Mouse (Mus musculus) embryonic facial prominence, embryonic 11.5 days (tissue): ENCODE data around the gene Calm1. TPM values are rescaled to one million over a fixed set of nuclear protein-coding genes. Genes with fewer than 3 reads are reported as not detected.

Source experiments
- ATAC-seq: fragments of 200-750 bp; cut with Nextera tagmentation; replicated peaks from 2 replicates; pipeline ENCODE4 v1.8.0; 2017; ENCODE audit warnings: low read depth; ENCODE audit not compliant: insufficient number of reproducible peaks, low FRiP score, low TSS enrichment
- DNase-seq: peaks from one replicate; pipeline ENCODE4 v3.0.0-alpha.2; 2015; ENCODE audit warnings: low spot score
- H3K27ac ChIP-seq: fragments of 300-500 bp; sonication (generic); replicated peaks from 2 replicates; pipeline ENCODE4 v1.5.1; 2014; ENCODE audit warnings: mild to moderate bottlenecking, low read depth, low read length, control low read depth
- H3K27me3 ChIP-seq: fragments of 300-500 bp; sonication (generic); 2 replicates; pipeline ENCODE4 v1.6.1; 2014; ENCODE audit warnings: mild to moderate bottlenecking, low read length, moderate library complexity, mixed read lengths; ENCODE audit not compliant: control insufficient read depth, insufficient read depth
- H3K36me3 ChIP-seq: fragments of 300-500 bp; sonication (generic); replicated peaks from 2 replicates; pipeline ENCODE4 v1.6.1; 2014; ENCODE audit warnings: low read depth, mild to moderate bottlenecking, low read length, moderate library complexity, mixed read lengths; ENCODE audit not compliant: control insufficient read depth, insufficient read depth
- H3K4me1 ChIP-seq: fragments of 300-500 bp; sonication (generic); 2 replicates; pipeline ENCODE4 v1.6.1; 2014; ENCODE audit warnings: low read length, mixed read lengths; ENCODE audit not compliant: control insufficient read depth, insufficient read depth
- H3K4me2 ChIP-seq: fragments of 300-500 bp; sonication (generic); 2 replicates; pipeline ENCODE4 v1.6.1; 2014; ENCODE audit warnings: low read depth, mild to moderate bottlenecking, control low read depth, low read length, moderate library complexity
- H3K4me3 ChIP-seq: fragments of 300-500 bp; sonication (generic); 2 replicates; pipeline ENCODE4 v1.5.1; 2014; ENCODE audit warnings: low read depth, low read length, control low read depth
- H3K9ac ChIP-seq: fragments of 300-500 bp; sonication (generic); replicated peaks from 2 replicates; pipeline ENCODE4 v1.6.1; 2014; ENCODE audit warnings: mild to moderate bottlenecking, control low read depth, low read length
- H3K9me3 ChIP-seq: fragments of 300-500 bp; sonication (generic); replicated peaks from 2 replicates; pipeline ENCODE4 v1.6.1; 2016; ENCODE audit warnings: mild to moderate bottlenecking, low read length, inconsistent platforms, mixed read lengths; ENCODE audit not compliant: control insufficient read depth
- WGBS: fragments of 180-500 bp; shearing (Covaris S2); extraction: QIAGEN DNeasy Blood & Tissue Kit; methylation state at CpG from one replicate; pipeline ENCODE4 v1.1.7; 2014; 5-methylcytosine and 5-hydroxymethylcytosine counted together
- polyA plus RNA-seq: library from polyadenylated mRNA; unstranded; fragments of >200 nt; fragmentation: Nextera tagmentation; extraction: Ambion mirVana; gene quantifications from 2 replicates; pipeline ENCODE4 v1.2.1, GENCODE M21; 2014

Calm1 gene
- polyA plus RNA-seq, 1 experiment from 2014 or later, result 1,182 TPM

- H3K4me3 ChIP-seq, result no peak overlapping the region
Observed at GRCm38 (mm10) chr12:100254471-100254870, 55.2 kb downstream of the Calm1 start.

GRCm38 (mm10) chr12:100255441-100255949, 56.3 kb downstream of the Calm1 start:
- no peak overlapping the region for H3K9ac ChIP-seq
- H3K27me3 ChIP-seq, result no peaks in the 10 kb centered on the region
- WGBS, result 83% methylated on average over 2 of the region's 2 CpGs
- H3K9me3 ChIP-seq, result no peaks in the 10 kb centered on the region
- ATAC-seq (no peak), DNase-seq (no peak)
- H3K4me3 ChIP-seq, result no peak overlapping the region
- H3K36me3 ChIP-seq, result no peaks in the 10 kb centered on the region
- no peaks in the 10 kb centered on the region for H3K4me1 ChIP-seq
- H3K4me2 ChIP-seq, result no peak overlapping the region
- H3K27ac ChIP-seq, result no peak overlapping the region

More at GRCm38 (mm10) chr12:100254471-100254870, 55.2 kb downstream of the Calm1 start:
- Histone ChIP-seq H3K27ac (no peak overlapping the region), H3K9me3 (no peaks in the 10 kb centered on the region), H3K4me1 (no peaks in the 10 kb centered on the region), H3K9ac (no peak overlapping the region), H3K4me2 (no peak overlapping the region), H3K27me3 (no peaks in the 10 kb centered on the region), H3K36me3 (no peaks in the 10 kb centered on the region)
- DNase-seq, result no peak
- WGBS, result 79% methylated on average over 4 of the region's 4 CpGs
- ATAC-seq, result no peak

- Histone ChIP-seq H3K9me3 (no peaks in the 10 kb centered on the region), H3K27me3 (no peaks in the 10 kb centered on the region), H3K4me2 (no peak overlapping the region), H3K9ac (no peak overlapping the region), H3K27ac (no peak overlapping the region), H3K36me3 (no peaks in the 10 kb centered on the region), H3K4me3 (no peak overlapping the region), H3K4me1 (no peaks in the 10 kb centered on the region)
- WGBS, result 71% methylated on average over 3 of the region's 3 CpGs
- DNase-seq (no peak), ATAC-seq (no peak)
Observed at GRCm38 (mm10) chr12:100257779-100258178, 58.5 kb downstream of the Calm1 start.

Other genes with a start within 250 kb of the Calm1 start
- 0.41 and 0.54 TPM in 2 replicates for gene Kcnk13, start 234.9 kb upstream of the Calm1 start, polyA plus RNA-seq
- 433 and 457 TPM in 2 replicates for gene Psmc1, start 89.3 kb upstream of the Calm1 start, polyA plus RNA-seq
- gene Nrde2, start 39.8 kb upstream of the Calm1 start, polyA plus RNA-seq, result 11.0 and 11.5 TPM in 2 replicates